Mouse (Mus musculus): ENCODE results near the gene Rbm4b. TPM values are rescaled to one million over a fixed set of nuclear protein-coding genes. Genes with fewer than 3 reads are reported as not detected.
"Not testable (repeated sequence)": the region's sequence is repeated elsewhere in the genome, so short reads cannot be mapped to it uniquely, and the experiment has no call there.

Gene Rbm4b
- polyA plus RNA-seq, 1 experiment from 2014 or later, result 194 TPM

DNA sequence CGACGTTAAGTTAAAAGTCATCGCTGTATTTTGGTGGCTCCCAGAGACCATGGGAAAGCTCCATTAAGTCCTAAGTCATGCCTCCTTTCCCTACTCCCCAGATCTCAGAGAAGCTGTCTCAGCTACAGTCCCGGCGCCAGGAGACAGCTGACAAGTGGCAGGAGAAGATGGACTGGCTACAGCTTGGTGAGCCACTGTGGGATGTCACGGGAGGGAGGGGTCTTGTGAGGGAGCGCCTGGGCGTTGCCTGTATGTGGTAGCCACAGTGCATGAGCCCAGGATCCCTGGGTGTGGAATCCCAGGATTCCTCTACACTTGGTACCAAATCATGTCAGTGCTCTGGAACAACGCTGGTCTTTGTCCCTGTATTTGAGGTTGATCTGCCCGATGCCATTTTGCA, 7.8 kb upstream of the Rbm4b start:
- no peak overlapping the region for H3K9ac ChIP-seq (ENCODE audit: low read length)
- no peaks in the 10 kb centered on the region for H3K4me1 ChIP-seq (ENCODE audit: control insufficient read depth, insufficient read depth, low read length)
- H3K4me2 ChIP-seq (ENCODE audit: low read length), result no peak overlapping the region
- no peak overlapping the region for H3K27ac ChIP-seq (ENCODE audit: low read depth, low read length)
- no peaks in the 10 kb centered on the region for H3K27me3 ChIP-seq (replicated peaks; ENCODE audit: control insufficient read depth, insufficient read depth, low read length)
- DNase-seq (ENCODE audit: low spot score) (no peak), ATAC-seq (no peak)
- H3K36me3 ChIP-seq (ENCODE audit: control insufficient read depth, insufficient read depth, low read length), result peaks cover 93% of the 10 kb centered on the region
- no peak overlapping the region for H3K4me3 ChIP-seq (ENCODE audit: low read depth, low read length)
- H3K9me3 ChIP-seq (replicated peaks; ENCODE audit: control insufficient read depth, low read length), result no peaks in the 10 kb centered on the region
- WGBS, result 89% methylated on average over 10 of the region's 10 CpGs

DNA sequence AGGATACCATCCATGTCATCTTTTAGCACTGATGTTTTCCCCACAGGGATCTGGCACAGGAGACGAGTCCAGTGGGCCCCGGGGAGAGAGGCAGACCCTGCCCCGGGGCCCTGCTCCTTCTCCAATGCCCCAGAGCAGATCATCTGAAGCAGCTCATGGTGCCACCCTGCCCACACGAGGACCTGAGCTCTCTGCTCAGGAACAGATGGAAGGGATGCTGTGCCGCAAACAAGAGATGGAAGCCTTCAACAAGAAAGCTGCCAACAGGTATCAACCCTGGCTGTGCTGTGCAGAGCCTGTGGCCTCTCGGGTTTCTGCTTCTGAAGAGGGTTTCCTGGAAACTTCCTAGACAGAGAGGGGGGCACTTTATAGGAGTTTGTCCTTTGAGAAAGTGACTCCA, 6.3 kb upstream of the Rbm4b start:
- WGBS, result 86% methylated on average over 6 of the region's 6 CpGs
- Histone ChIP-seq H3K27ac (ENCODE audit: low read depth, low read length) (no peak overlapping the region), H3K4me3 (ENCODE audit: low read depth, low read length) (no peak overlapping the region), H3K4me1 (ENCODE audit: control insufficient read depth, insufficient read depth, low read length) (no peaks in the 10 kb centered on the region), H3K9me3 (replicated peaks; ENCODE audit: control insufficient read depth, low read length) (no peaks in the 10 kb centered on the region), H3K9ac (ENCODE audit: low read length) (no peak overlapping the region), H3K4me2 (ENCODE audit: low read length) (no peak overlapping the region), H3K36me3 (ENCODE audit: control insufficient read depth, insufficient read depth, low read length) (peaks cover 80% of the 10 kb centered on the region), H3K27me3 (replicated peaks; ENCODE audit: control insufficient read depth, insufficient read depth, low read length) (no peaks in the 10 kb centered on the region)
- DNase-seq (ENCODE audit: low spot score) (no peak), ATAC-seq (no peak)

DNA sequence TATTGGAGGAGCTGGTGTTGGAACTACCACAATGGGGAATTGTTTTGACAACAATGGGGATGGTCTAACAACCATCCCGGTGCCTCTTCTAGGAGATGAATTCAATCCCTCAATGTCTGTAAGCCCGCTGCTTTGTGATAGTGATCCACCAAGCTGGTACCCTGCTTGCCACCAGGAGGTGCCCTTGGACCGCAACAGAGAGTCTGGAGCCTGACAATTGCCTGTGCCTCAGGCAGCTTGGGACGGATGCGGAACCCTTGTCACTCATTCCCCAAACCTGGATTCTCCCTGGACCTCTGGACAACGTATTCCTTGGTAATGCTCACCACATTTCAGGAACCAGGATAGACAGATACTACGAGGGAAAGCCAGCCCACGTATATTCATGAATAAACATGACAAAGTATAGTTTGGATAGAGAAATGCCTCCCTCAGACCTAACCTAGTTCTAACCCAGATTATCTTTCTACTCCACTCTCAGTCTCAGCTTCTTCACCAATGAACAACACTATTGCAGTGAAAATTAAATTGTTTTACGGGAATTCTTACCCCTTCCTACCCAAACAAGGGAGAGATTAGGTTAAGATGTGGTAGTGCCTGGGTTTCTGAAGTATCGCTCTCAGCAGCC, 618 bp upstream of the Rbm4b start:
- peak overlapping the region; percentile 54 for H3K4me2 ChIP-seq (ENCODE audit: low read length)
- peaks cover 24% of the 10 kb centered on the region for H3K4me1 ChIP-seq (ENCODE audit: control insufficient read depth, insufficient read depth, low read length)
- peaks cover 40% of the 10 kb centered on the region for H3K36me3 ChIP-seq (ENCODE audit: control insufficient read depth, insufficient read depth, low read length)
- WGBS, result 0% methylated on average over 10 of the region's 10 CpGs
- peak overlapping the region; percentile 88 for H3K9ac ChIP-seq (ENCODE audit: low read length)
- peak; percentile 95 for DNase-seq (ENCODE audit: low spot score)
- H3K4me3 ChIP-seq (ENCODE audit: low read depth, low read length), result peak overlapping the region; percentile 65
- H3K27me3 ChIP-seq (replicated peaks; ENCODE audit: control insufficient read depth, insufficient read depth, low read length), result no peaks in the 10 kb centered on the region
- H3K9me3 ChIP-seq (replicated peaks; ENCODE audit: control insufficient read depth, low read length), result no peaks in the 10 kb centered on the region
- H3K27ac ChIP-seq (ENCODE audit: low read depth, low read length), result peak overlapping the region; percentile 98
- ATAC-seq, result peak; percentile 81

DNA sequence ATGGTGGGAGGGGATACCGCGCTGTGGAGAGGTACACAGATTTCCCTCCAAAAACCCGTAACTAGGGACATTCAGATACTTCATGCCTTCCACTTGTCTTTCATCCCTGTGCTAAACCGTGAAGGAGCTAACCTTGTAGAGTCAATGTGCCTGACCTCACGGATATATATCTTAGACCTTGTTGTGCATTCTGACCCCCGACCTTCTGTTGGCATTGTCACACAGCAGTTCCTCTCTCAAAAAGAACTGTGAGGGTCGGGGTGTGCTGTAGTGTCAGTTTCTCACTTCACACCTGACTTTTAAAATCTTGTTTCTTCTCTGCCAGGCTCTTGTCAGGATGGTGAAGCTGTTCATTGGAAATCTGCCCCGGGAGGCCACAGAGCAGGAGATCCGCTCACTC, 624 bp downstream of the Rbm4b start:
- 1% methylated on average over 9 of the region's 9 CpGs for WGBS
- Histone ChIP-seq H3K4me1 (ENCODE audit: control insufficient read depth, insufficient read depth, low read length) (peaks cover 29% of the 10 kb centered on the region), H3K9ac (ENCODE audit: low read length) (peak overlapping the region; percentile 88), H3K4me2 (ENCODE audit: low read length) (peak overlapping the region; percentile 54), H3K27ac (ENCODE audit: low read depth, low read length) (peak overlapping the region; percentile 98), H3K36me3 (ENCODE audit: control insufficient read depth, insufficient read depth, low read length) (peaks cover 40% of the 10 kb centered on the region), H3K9me3 (replicated peaks; ENCODE audit: control insufficient read depth, low read length) (no peaks in the 10 kb centered on the region), H3K4me3 (ENCODE audit: low read depth, low read length) (peak overlapping the region; percentile 65), H3K27me3 (replicated peaks; ENCODE audit: control insufficient read depth, insufficient read depth, low read length) (no peaks in the 10 kb centered on the region)
- DNase-seq (ENCODE audit: low spot score) (no peak), ATAC-seq (no peak)

DNA sequence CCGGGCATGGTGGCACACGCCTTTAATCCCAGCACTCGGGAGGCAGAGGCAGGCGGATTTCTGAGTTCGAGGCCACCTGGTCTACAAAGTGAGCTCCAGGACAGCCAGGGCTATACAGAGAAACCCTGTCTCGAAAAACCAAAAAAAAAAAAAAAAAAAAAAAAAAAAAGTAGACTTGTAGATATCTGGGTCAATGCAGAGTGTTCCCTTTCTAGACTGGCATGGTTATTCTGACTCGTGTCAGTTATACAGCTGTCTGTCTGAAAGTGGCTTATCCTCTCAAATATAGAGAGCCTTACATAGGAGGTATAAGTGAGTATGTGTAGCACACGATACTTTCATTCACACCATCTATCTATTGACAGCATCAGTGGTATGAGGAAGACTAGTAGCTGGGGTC, 4.2 kb downstream of the Rbm4b start:
- H3K36me3 ChIP-seq (ENCODE audit: control insufficient read depth, insufficient read depth, low read length), result peaks cover 63% of the 10 kb centered on the region
- not testable (repeated sequence) for H3K9ac ChIP-seq (ENCODE audit: low read length); H3K9me3 ChIP-seq (replicated peaks; ENCODE audit: control insufficient read depth, low read length); H3K27me3 ChIP-seq (replicated peaks; ENCODE audit: control insufficient read depth, insufficient read depth, low read length); ATAC-seq; H3K27ac ChIP-seq (ENCODE audit: low read depth, low read length); DNase-seq (ENCODE audit: low spot score); H3K4me3 ChIP-seq (ENCODE audit: low read depth, low read length)
- WGBS, result 92% methylated on average over 8 of the region's 8 CpGs
- peak overlapping the region; percentile 26; the same call in 1 of the 2 replicates for H3K4me2 ChIP-seq (ENCODE audit: low read length)
- peaks cover 33% of the 10 kb centered on the region for H3K4me1 ChIP-seq (ENCODE audit: control insufficient read depth, insufficient read depth, low read length)

DNA sequence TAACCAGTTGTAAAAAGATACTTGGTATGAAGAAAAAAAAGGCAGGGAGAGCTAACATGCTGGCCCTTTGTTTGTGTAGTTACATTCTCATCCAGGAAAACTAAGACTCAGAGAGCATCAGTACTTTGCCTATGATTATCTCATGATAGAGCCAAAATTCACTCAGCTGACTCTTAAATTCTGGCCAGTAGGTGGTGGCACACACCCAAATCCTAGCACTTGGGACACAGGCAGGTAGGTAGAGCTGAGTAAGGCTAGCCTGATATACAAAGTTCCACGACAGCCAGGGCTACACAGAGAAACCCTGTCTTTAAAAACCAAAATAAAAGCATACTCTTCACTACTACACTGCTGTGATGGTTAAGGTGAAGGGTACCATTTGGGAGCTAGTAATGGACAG, 6.6 kb downstream of the Rbm4b start:
- Histone ChIP-seq H3K9ac (ENCODE audit: low read length) (no peak overlapping the region), H3K4me1 (ENCODE audit: control insufficient read depth, insufficient read depth, low read length) (peaks cover 29% of the 10 kb centered on the region), H3K4me3 (ENCODE audit: low read depth, low read length) (no peak overlapping the region), H3K36me3 (ENCODE audit: control insufficient read depth, insufficient read depth, low read length) (peaks cover 80% of the 10 kb centered on the region), H3K9me3 (replicated peaks; ENCODE audit: control insufficient read depth, low read length) (no peaks in the 10 kb centered on the region), H3K27me3 (replicated peaks; ENCODE audit: control insufficient read depth, insufficient read depth, low read length) (no peaks in the 10 kb centered on the region), H3K4me2 (ENCODE audit: low read length) (no peak overlapping the region), H3K27ac (ENCODE audit: low read depth, low read length) (no peak overlapping the region)
- WGBS, result 50% methylated on average over 1 of the region's 1 CpGs
- ATAC-seq (no peak), DNase-seq (ENCODE audit: low spot score) (no peak)

DNA sequence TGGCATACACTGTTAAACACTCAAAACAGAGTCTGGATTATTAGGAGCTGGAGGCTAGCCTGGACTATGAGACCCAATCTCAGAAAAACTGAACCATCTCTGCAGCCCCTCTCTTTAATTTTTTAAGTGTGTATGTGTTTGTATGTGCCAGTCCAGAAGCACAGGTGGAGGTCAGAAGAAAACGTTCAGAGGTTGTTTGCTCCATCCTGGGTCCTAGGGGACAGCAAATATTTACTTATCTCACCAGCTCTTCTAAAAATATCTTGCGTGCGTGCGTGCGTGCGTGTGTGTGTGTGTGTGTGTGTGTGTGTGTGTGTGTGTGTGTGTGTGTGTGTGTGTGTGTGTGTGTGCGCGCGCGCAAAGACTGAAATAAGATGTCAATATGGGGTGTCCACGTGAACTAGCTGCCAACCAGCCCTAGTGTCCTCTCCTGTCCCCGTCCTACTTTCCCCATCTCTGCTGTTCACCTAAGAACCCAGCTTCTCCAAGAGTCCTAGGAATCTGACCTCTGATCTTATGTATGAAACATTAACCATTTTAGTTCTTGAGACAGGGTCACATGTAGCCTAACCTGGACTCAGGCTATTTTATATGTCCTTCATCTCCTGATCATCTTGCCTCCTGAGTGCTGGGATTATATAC, 11.3 kb downstream of the Rbm4b start:
- Histone ChIP-seq H3K9ac (ENCODE audit: low read length) (no peak overlapping the region), H3K4me3 (ENCODE audit: low read depth, low read length) (no peak overlapping the region), H3K27me3 (replicated peaks; ENCODE audit: control insufficient read depth, insufficient read depth, low read length) (no peaks in the 10 kb centered on the region), H3K27ac (ENCODE audit: low read depth, low read length) (no peak overlapping the region), H3K4me2 (ENCODE audit: low read length) (no peak overlapping the region), H3K9me3 (replicated peaks; ENCODE audit: control insufficient read depth, low read length) (no peaks in the 10 kb centered on the region), H3K36me3 (ENCODE audit: control insufficient read depth, insufficient read depth, low read length) (peaks cover 92% of the 10 kb centered on the region), H3K4me1 (ENCODE audit: control insufficient read depth, insufficient read depth, low read length) (peaks cover 4% of the 10 kb centered on the region; the same call in 1 of the 2 replicates)
- no peak for ATAC-seq
- 89% methylated on average over 12 of the region's 12 CpGs for WGBS
- DNase-seq (ENCODE audit: low spot score), result no peak

DNA sequence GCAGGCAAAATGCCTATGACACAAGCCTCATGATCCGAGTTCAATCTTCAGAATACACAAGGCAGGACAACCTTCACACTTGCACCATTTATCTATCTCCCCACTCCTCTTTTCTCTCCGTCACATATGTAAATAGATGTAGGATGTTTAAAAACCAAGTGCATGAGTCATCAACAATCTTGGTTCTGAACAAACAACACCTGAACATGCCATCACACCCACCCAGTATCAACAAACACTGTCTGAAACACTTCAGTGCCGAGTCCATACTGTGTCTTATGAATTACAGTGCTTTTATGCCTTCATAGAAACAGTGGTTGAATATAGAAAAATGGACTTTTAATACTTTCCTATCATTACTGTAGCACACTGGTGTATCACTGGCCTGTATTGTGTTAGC, 16.5 kb downstream of the Rbm4b start:
- Histone ChIP-seq H3K9me3 (replicated peaks; ENCODE audit: control insufficient read depth, low read length) (no peaks in the 10 kb centered on the region), H3K27me3 (replicated peaks; ENCODE audit: control insufficient read depth, insufficient read depth, low read length) (no peaks in the 10 kb centered on the region), H3K4me2 (ENCODE audit: low read length) (no peak overlapping the region), H3K9ac (ENCODE audit: low read length) (no peak overlapping the region), H3K36me3 (ENCODE audit: control insufficient read depth, insufficient read depth, low read length) (peaks cover 87% of the 10 kb centered on the region), H3K4me3 (ENCODE audit: low read depth, low read length) (no peak overlapping the region), H3K27ac (ENCODE audit: low read depth, low read length) (no peak overlapping the region), H3K4me1 (ENCODE audit: control insufficient read depth, insufficient read depth, low read length) (no peaks in the 10 kb centered on the region)
- ATAC-seq (no peak), DNase-seq (ENCODE audit: low spot score) (no peak)
- 91% methylated on average over 3 of the region's 3 CpGs for WGBS

DNA sequence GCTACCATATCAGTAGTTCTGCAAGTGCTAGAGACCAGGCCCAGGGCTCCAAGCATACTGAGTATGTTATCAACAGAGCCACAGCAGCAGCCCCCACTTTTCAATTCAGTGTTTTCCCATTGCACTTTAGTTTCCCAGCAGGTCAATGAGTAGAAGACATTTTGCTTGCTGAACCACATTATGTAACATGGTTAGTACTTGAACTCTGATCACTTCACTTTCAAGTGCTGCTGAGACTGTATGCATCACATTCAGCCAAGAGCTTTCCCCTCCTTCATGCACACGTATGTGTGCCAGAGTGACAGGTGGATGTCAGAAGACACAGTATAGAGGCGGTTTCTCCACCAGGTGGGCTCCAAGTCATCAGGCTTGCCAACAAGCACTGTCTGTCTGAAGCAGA, 26.6 kb downstream of the Rbm4b start:
- peaks cover 86% of the 10 kb centered on the region for H3K36me3 ChIP-seq (ENCODE audit: control insufficient read depth, insufficient read depth, low read length)
- WGBS, result 77% methylated on average over 2 of the region's 2 CpGs
- no peak for ATAC-seq

More for the DNA sequence above, 26.6 kb downstream of the Rbm4b start:
- Histone ChIP-seq H3K4me2 (ENCODE audit: low read length) (no peak overlapping the region), H3K9ac (ENCODE audit: low read length) (no peak overlapping the region), H3K4me1 (ENCODE audit: control insufficient read depth, insufficient read depth, low read length) (0 out of 2 replicates have a peak, but pooled peaks cover 3% of the 10 kb centered on the region), H3K27me3 (replicated peaks; ENCODE audit: control insufficient read depth, insufficient read depth, low read length) (no peaks in the 10 kb centered on the region), H3K27ac (ENCODE audit: low read depth, low read length) (no peak overlapping the region), H3K4me3 (ENCODE audit: low read depth, low read length) (no peak overlapping the region), H3K9me3 (replicated peaks; ENCODE audit: control insufficient read depth, low read length) (no peaks in the 10 kb centered on the region)
- no peak for DNase-seq (ENCODE audit: low spot score)

Measured in forebrain, embryonic 14.5 days (tissue).